Mouse (Mus musculus) cerebellum, adult 9-11 months (tissue): ENCODE results near the gene Ctr9.

Experiments used
- DNase-seq: peaks from one replicate; pipeline ENCODE4 v3.0.0; 2022

Ctr9 gene

DNA sequence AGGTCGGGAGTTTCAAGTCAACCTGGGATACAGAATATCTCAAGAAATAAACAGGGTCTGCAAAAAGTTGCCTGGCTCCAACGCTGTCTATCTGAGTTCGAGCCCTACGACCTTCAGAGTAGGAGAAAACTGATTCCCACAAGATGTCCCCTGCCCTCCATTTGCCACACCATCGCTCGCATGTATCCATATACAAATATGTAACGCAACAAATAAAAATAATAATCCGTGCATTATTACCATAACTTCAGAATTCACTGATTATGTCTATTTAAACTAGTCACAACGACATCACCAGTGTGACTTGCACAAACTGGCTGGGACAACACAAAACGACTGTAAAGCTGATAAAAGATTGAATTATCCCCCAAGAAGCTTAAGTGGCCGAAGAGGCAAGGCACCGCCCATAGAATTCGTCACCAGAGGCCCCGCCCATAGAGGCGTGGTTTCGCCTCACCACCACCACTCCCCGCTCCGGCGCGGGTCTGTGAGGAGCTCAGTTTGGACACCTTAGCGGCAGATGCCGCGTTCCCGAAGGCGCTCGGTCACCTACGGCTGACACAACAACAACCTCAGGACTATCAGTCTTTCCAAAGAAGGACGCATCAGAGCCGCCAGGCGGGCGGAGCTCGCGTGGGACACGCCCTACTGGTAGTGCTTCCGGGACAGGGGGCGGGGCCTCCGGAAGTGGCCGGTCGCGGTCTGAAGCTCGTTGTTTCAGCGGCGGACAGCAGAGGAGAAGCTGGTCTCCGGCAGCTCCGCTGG lies at the start of gene Ctr9:
TSS of gene Ctr9 (plus strand) at position 671 of the 765 bp plus-strand sequence.
- peak; percentile 95 for DNase-seq

DNA sequence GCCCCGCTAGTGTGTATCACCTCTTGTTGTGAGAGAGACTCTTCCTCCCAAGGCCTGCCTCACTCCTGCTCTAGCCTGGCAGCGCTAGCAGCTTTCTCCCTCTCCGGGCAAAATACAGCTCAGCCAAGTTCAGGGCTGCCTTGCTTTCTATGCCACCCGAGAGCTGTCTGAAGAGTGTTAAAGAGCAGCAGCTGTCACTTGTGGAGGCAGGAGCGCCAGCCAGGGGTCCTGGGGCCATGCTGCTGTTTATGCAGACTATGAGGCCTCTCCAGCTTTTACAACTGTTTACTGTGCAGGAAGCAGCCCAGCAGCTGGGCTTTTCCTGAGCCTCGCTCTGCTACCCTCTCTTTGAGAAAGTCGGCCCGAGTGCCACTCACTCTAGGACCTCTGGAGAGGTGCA lies 47.7 kb upstream of the Ctr9 start:
- no peak for DNase-seq

DNA sequence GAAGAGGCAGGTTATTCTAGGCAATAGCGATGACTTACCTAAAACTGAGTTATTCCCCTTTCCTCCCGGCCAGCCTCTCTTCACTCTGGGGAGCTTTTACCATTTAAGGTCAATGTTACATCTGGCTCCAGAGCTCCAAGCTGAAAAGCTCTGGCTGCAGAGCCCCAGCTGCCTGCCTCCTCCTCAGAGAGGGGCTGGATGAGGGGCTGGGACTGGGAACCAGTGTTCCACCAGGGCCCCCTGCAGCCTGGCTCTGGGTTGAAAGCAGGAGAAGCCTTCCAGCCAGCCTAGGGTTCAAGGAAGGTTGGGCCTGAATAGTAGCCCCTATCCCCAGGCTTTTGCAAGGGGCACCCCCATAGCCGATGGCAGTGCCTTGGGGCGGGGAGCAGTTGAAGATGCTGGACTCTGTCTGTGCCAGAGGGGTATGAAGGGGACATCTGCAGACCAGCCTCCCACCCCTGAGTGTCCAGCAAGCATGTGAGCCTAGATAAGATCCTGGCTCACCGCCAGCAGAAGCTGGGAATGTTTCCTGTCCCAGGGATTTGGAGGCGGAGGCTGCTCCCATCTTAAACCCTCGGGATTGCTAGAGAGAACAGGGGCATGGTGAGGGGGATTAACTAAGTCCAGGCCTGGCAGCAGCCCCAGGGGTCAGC lies 46.6 kb upstream of the Ctr9 start, which contains the start of gene Mrvi1:
TSS of gene Mrvi1 (minus strand) at position 409 of the 653 bp plus-strand sequence.
- DNase-seq = no peak

DNA sequence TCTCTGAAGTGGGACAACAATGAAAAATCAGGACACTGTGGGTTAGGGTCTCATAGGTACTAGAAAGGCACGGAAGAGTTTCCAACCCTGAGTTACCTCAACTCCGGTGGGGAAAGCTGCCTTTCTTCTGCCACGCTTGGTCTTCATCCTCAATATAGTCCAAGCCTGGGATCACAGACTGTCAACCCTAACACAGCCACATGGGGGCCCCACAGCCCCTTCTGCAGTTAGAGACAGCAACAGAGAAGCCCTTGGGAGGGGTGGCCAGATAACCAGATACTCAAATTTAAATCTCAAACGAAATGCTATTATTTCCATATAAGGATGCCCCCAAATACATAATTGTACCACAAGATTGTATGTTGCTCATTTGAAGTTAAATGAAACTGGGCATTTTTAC lies 46.0 kb upstream of the Ctr9 start:
- no peak for DNase-seq

DNA sequence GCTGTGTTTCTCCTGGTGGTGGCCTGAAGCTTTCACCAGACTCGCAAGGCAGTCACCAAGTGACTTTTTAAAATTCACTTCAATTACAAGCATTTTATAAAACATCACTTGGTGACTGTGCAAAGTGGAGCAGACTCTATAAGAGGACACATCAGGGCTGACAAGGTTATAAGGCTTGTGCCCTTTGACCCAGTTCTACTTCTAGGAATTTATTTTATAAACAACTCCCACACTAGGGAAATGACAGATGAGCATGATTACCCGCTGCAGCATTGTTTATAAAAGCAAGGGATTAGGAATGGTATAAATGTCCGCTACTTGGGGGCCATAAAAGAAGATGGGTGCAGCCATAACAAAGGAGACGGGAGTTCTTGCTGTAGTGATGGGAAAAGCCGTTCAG lies 45.1 kb upstream of the Ctr9 start:
- DNase-seq = no peak

DNA sequence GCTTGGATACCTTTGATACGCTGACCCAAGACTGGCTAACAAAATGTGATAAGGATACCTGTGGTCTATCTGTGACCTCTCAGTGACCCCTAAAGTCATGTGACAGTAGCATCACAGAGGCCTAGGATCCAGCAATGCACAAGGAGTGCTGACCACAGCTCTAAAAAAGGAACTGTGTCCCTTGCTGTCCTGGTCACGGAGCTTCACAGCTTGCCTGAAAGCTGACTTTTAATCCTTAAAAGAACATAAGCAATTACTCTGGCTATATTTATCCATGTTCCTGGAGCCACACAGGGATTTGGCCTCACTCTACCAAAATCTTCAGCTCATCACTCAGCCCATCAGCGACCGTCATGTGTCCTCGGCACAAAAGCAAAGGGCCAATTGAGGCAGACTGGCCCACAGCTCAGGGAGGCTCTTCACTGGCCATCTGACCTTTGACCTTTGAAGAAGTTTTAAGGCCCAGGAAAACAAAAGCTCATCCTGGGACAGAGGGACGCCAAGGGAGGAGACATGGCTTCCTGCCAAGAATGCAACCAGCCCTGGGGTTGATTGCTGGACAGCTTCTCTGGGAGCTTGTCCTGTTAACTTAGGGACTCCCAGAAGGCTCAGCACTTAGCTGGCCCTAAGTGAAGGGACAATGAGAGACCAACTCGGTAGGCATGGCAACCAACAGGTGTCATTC lies 43.0 kb upstream of the Ctr9 start:
- no peak for DNase-seq

DNA sequence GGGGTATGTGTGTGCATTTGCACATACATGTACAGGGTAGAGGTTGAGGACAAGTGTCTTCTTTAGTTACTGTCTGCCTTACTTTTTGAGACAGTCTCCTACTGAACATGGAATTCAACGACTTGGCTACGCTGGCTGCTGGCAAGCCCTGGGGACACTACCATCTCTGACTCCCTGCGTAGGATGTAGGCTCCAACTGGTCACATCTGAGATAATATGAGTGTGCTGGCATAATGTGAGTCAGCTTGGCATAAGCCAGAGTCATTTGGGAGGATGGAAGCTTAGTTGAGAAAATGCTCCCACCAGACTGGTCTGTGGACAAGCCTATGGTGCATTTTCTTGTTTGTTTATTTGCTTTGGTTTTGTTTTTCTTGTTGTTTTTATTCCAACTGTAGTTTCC lies 40.7 kb upstream of the Ctr9 start:
- DNase-seq = no peak

DNA sequence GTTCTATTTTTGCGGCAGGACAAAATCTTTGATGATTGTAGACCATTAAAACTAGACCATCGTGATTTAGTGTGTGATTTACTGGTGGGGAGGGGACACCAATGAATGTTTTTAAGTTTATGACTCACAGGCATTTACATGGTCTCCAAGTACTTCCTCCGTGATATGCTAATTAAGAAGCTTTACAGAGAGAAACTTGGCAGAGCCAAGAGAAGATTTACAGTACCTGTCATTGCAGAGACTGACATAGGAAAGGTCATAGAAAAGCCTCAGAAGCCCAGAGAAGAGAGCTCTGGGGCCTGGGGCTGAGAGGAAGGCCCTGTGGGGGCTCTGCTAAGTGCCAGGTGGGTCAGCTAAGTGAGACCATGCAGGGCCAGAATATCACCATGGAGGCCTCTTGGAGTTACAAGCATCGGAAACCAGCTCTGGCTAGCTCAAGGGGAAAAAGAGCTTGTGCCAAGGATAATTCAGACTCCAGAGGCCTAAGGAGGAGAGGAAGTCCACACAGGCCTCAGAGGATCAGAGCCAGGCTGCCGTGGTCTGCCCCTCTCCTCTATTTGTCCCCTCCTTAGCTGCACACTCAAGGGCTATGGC lies 39.4 kb upstream of the Ctr9 start:
- no peak for DNase-seq

DNA sequence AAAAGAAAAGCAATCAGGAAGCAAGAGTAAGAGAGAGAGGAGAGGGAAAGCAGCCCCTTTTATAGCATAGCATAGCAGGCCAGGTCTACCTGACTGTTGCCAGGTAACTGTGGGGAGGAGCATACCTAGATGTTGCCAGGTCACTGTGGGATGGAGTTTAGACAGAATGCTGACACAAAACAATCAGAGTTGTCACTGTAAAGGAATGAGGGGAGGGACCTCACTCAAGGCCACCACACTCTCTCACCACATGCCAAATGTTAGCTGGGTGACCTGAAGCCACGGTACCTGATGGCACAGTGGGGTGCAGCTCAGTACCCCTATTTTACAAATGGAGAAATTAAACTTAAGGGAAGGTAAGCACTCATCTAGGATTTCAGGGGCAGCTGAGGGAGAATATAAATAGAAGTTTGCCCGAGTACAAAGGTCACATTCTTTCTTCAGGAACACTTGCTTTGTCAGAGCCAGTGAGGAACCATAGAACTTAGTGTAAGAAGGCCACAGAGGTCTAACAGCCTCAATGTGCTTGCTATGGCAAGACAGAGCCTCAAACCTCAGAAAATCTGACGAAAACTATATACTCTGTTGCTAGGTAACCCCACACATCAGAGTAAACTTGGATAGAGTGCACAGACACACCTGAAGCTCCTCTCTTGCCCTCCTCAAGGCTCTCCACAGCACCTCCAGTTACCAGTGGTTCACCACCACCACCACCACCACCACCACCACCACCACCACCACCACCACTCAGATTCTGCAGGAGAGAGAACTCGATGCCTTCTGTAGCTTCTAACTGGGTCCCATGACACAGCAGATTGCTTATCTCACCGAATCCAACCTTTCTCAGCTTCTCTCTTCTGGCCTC lies 38.2 kb upstream of the Ctr9 start:
- DNase-seq = no peak

DNA sequence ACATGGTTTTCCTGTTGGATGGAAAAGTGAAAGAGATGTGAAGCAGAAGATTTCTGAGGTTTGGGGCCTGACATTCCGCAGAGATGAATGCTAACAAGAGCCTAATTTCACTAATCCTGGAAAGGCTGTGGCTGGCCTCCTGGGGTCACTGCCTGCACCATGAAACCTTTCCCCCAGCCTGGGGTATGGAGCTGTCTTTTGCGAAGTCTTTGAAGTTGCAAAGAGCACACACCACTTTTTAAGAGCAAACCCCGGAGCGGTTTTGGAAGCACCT lies 37.6 kb upstream of the Ctr9 start:
- DNase-seq = no peak

DNA sequence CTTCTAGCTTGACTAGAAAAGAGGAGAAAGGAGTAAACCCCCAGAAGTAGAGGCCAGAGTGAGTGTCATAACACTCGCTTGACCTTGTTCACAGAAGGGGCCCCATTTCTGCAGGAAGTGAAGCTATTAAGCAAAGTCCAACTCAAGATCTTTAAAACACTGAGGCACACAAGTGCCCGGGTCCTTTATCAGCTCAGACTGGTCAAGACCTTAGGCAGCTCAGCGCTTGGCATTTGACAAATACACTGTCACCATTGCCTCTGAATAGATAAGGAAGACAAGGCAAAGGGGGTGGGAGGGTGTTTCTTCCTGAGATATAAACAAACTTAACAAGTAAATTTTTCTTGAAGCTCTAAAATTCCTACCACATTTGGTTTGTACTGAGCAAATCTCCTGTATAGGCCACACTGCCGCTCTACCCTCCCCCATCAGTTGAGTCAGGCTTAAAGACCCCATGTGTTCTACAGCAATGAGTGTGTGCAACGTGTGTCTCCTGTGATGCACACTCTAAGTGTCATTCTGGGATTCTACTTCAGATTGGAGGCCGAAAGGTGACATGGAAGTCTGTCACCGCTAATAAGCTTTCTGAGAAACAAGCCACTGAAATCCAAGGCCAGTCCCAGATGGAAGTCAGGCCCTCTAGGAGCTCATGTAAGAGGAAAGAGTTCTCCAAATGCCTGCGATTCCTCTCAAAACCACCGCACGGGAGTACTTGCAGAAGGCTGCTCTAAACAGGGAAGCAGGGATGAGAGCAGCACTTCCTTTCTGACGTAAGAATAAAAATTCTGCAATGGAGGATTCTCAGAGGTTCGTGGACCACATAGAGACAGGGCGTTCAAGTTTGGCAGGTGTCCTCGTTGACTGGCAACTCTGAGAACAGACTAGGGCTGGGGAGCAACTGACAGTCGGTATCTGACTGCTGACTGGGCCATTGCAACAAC lies 29.6 kb upstream of the Ctr9 start:
- DNase-seq = no peak

DNA sequence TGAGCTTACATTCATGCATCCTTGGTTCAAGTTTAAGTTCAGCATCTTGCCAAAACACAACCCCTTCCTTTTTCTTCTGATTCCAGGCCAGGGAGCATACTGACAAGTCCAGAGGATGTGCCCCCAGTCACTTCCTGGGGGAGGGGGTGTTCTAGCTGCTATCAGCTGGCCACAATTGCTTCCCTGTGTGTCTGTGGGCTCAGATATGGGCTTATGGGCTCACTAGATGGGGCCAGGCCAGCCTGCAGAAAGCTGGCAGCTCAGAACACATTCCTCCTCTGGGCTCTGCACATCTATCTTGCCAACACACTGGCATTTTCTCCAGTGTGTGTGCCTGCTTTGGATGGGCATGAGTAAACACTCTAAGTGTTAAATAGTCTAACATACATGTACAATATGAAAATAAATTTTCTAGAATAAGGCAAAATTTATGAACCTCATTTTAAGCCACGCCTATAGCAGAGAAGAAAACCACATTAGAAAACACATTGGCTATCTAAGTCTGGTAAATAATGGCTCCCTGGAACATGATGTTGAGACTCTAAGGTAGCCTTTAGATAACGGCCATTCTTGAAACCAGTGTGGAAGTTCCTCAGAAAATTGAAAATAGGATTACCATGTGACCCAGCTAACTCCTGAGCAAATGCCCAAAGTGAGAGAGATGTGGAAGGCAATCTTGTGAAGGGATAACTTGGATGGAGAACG lies 24.5 kb upstream of the Ctr9 start:
- DNase-seq = no peak

DNA sequence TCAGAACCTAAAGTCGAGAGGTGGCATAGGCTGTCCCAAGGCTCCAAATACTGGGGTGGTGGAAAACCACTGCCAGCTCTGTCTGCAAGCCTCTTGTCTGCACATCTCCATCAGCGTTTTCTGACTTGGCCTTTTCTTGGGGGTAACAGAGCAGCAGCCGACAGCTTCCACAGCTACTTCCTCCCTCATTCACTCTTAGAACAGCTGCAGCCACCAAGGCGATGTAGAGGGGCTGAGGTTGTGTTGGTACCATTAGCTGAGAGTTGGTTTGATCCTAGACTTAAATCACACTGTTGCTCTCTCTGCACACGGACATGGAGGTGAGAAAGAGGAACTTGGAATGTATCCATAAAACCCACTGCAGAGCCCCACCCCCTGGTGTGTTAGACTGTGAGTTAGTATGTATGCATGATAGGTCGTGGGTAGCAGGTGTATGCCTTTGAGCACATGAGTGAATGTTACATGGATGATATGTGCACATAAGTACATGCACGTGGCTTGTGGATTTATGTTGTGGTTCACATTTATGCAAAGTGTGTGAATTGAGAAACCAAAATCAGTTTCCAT lies 14.6 kb upstream of the Ctr9 start:
- DNase-seq = no peak

DNA sequence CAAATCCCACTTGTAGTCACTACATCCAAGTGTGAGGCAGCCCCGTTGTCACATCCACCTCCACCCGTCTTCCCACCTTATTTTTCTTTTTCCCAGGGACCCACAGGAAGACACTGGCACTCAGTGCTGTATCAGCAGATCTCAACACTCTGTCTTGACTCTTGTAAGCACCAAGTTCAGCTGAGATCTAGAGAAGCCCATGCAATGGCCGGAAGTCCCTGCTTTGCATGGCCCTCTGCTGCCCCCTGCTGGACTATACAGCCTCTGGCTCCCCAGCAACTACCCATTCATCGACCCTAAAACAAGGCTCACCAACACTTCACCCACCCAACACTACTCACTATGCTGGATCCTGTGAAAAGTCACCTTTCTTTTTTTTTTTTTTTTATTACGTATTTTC lies 13.9 kb upstream of the Ctr9 start:
- peak; percentile 37 for DNase-seq

DNA sequence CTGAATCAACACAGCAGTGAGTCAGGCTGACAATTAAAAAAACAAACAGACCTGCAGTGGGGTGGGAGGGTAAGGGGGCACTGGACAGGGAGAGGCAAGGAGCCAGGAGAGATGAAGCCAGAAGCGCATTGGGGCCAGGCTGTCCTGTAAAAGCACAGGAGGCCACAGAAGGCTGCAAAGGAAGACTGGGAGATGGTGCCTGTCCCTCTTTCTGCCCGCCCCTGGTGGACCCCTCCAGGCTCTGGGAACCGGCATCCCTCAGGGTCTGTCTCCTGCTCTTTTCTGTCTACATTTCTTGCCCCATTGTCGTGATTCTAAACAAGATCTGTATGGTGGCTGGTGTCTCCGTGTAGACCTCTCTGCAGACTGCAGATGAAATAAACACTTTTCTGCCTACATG lies 13.0 kb upstream of the Ctr9 start:
- no peak for DNase-seq

DNA sequence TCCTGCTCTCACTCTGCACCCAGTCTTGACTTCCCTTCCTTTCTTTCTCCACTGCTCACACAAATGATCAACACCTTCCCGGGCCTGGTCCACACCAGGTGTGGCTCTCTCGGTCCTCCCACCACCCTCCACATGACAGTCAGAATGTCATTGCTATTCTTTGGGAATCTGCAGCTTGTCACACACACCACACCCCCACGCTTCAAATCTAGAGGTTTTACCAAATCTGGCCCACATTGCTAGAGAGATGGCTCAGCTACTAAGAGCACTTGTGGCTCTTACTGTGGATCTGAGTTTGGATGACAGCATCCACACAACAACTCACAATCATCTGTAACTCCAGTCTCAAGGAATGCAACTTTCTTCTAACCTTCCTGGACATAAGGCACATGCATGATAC lies 11.8 kb upstream of the Ctr9 start:
- no peak for DNase-seq

DNA sequence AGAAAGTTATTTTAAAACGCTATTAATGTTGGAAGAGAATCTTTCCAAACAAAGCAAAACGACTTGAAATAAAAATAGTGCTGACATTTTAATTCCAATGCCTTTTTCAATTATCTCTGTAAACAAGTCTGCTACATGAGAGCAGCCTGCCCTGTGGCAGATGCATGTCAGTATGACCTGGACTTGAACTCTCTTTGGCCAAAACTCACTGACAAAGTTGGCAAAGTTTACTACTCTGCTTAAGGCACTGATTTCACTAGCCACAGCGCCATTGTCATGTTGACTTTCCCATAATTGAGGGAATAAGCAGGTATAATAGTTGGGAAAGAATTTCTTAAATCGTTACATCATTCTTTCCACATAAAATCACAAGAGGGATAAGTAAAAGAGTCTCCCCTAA lies 7.9 kb upstream of the Ctr9 start:
- DNase-seq = no peak

DNA sequence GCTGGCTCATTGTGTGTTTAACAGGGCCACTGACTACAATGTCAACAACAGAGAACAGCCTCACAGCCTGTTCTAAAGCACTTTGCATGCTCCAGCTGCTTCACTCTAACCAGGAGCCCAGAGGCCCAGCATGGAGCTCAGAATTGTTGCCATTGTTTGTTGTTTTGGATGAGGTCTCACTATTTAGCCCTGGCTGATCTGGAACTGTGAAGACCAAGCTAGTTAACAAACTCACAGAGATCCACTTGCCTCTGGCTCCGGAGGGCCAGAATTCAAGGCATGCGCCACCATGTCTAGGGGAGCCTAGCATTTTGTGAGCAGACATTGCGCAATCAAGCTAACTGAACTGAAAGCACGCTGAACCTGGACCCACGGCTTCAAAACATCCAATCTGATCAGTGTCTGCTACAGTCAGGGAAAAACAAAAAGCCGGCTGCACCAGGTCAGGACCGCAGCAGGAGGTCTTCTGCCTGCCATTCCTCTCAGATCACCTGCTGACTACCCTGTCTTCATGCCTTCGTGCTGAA lies 4.6 kb upstream of the Ctr9 start:
- peak; percentile 11 for DNase-seq

DNA sequence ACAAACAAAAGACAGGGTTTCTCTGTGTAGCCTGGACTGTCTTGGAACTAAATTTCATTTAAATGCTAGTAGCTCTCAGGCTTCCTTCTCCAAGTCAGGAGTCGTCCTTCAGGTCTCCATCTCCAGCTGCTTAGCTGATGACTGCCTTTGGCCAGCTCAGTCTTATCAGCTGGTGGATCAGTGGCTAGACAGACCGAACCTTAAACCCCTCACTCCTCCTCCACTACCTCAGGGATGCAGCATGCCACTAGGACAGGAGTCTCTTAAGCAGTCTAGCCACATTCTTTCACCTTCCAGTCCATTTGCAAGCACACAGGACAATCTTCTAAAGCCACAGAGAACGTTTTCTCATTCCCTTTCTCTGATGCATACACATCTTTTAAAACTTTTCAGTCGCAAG lies 3.8 kb upstream of the Ctr9 start:
- DNase-seq = no peak

DNA sequence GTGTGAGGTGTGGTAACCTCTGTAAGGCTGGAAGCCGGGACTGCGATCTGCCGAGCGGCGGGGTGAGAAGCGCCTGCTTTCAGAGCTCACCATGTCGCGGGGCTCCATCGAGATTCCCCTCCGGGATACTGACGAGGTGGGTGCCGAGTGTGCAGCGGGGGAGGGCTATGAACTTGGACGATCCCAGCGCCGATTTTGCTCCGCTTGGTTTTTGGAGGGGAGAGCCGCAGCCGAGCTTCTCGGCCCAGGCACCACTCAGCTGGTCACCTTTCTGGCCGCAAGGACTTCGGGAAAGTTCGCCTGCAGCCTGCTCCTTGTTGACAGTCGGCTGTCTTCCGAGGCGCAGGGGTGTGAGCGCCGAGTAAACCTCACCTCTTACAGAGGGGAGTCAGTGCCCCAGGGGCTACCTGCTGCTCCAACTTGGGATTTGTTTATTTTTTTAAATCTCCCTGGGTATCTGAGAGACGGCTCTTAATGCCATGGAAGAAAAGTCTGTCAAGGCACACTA lies 349 bp downstream of the Ctr9 start:
- DNase-seq = no peak
